9 mouse cellular contexts compared by ENCODE assay signal in genomic region chr13:60226251-60226836, GRCm38 (mm10). TPM values are rescaled to one million over a fixed set of nuclear protein-coding genes. Genes with fewer than 3 reads are reported as not detected.
A peak's percentile ranks its signal among the peaks of the same experiment; 100 is the strongest.
DNase-seq lines count a peak whose midpoint lies in the region; ATAC-seq lines count a peak whose summit lies in the region.
"Had no signal": no experiment of that assay in that cellular context is flagged by ENCODE, and none has a peak within 500 bp of the region (broad histone marks: within the 10 kb centered on the region; RNA-seq: fewer than 3 reads in every experiment).

No protein-coding gene starts in this region.

- H3K4me2 ChIP-seq in liver, embryonic 12.5 days, result no peak overlapping the region
- H3K4me2 ChIP-seq in embryonic facial prominence, embryonic 13.5 days, result peak overlapping the region; percentile 42
- H3K4me2 ChIP-seq in hindbrain, embryonic 16.5 days (ENCODE audit: low read length), result 0 out of 2 replicates have a peak overlapping the region, but pooled peaks have one; percentile 15
- H3K4me2 ChIP-seq: liver, embryonic 15.5 days had no signal

- no peak for ATAC-seq in liver, embryonic 12.5 days
- ATAC-seq in embryonic facial prominence, embryonic 13.5 days (ENCODE audit: insufficient number of reproducible peaks, insufficient read depth, low FRiP score, low TSS enrichment, low read depth), result peak; percentile 82
- ATAC-seq in hindbrain, embryonic 16.5 days, result 0 out of 2 replicates have a peak, but pooled peaks have one; percentile 48
- no peak for ATAC-seq in inflammation-experienced regulatory T-cells, adult 6 months

- peak; percentile 22 for DNase-seq in liver
- peak; percentile 22 for DNase-seq in ovary, postnatal 10 days (ENCODE audit: low spot score)
- no peak for DNase-seq in frontal cortex, postnatal 25 days (ENCODE audit: low spot score in 2 of 2)
- no peak for DNase-seq in spleen, postnatal 4 days (ENCODE audit: low spot score in 2 of 2)

- H3K9ac ChIP-seq in liver, embryonic 12.5 days, result no peak overlapping the region
- 0 out of 2 replicates have a peak overlapping the region, but pooled peaks have one; percentile 21 for H3K9ac ChIP-seq in embryonic facial prominence, embryonic 13.5 days
- H3K9ac ChIP-seq in hindbrain, embryonic 16.5 days (ENCODE audit: low read depth, low read length), result no peak overlapping the region
- H3K9ac ChIP-seq: liver, embryonic 15.5 days had no signal

- H3K27me3 ChIP-seq in liver, embryonic 12.5 days (replicated peaks), result no peaks in the 10 kb centered on the region
- no peaks in the 10 kb centered on the region for H3K27me3 ChIP-seq in embryonic facial prominence, embryonic 13.5 days
- no peaks in the 10 kb centered on the region for H3K27me3 ChIP-seq in hindbrain, embryonic 16.5 days (replicated peaks; ENCODE audit: control insufficient read depth, insufficient read depth, low read length)
- H3K27me3 ChIP-seq: liver, embryonic 15.5 days had no signal

- no peaks in the 10 kb centered on the region for H3K4me1 ChIP-seq in liver, embryonic 12.5 days
- H3K4me1 ChIP-seq in embryonic facial prominence, embryonic 13.5 days, result peaks cover 47% of the 10 kb centered on the region
- peaks cover 5% of the 10 kb centered on the region for H3K4me1 ChIP-seq in hindbrain, embryonic 16.5 days (ENCODE audit: control insufficient read depth, insufficient read depth, low read depth, low read length)
- H3K4me1 ChIP-seq: liver, embryonic 15.5 days had no signal

- no peak overlapping the region for H3K4me3 ChIP-seq in liver, embryonic 12.5 days
- H3K4me3 ChIP-seq in embryonic facial prominence, embryonic 13.5 days, result peak overlapping the region; percentile 7; the same call in 1 of the 2 replicates
- H3K4me3 ChIP-seq in hindbrain, embryonic 16.5 days (ENCODE audit: low read length), result no peak overlapping the region
- H3K4me3 ChIP-seq: liver, embryonic 15.5 days had no signal

- no peak overlapping the region for H3K27ac ChIP-seq in liver, embryonic 12.5 days
- H3K27ac ChIP-seq in embryonic facial prominence, embryonic 13.5 days, result peak overlapping the region; percentile 96
- H3K27ac ChIP-seq in hindbrain, embryonic 16.5 days (ENCODE audit: low read depth, low read length), result no peak overlapping the region
- H3K27ac ChIP-seq: liver, embryonic 15.5 days had no signal

- 45% methylated on average over 9 of the region's 9 CpGs for WGBS in liver, embryonic 12.5 days (ENCODE audit: insufficient replicate concordance)
- WGBS in embryonic facial prominence, embryonic 13.5 days, result 5% methylated on average over 9 of the region's 9 CpGs
- 17% methylated on average over 9 of the region's 9 CpGs for WGBS in hindbrain, embryonic 16.5 days

- no peaks in the 10 kb centered on the region for H3K36me3 ChIP-seq in liver, embryonic 12.5 days
- no peaks in the 10 kb centered on the region for H3K36me3 ChIP-seq in embryonic facial prominence, embryonic 13.5 days
- no peaks in the 10 kb centered on the region for H3K36me3 ChIP-seq in hindbrain, embryonic 16.5 days (ENCODE audit: control insufficient read depth, insufficient read depth, low read length)
- H3K36me3 ChIP-seq: liver, embryonic 15.5 days had no signal

- no peaks in the 10 kb centered on the region for H3K9me3 ChIP-seq in liver, embryonic 12.5 days (replicated peaks)
- no peaks in the 10 kb centered on the region for H3K9me3 ChIP-seq in embryonic facial prominence, embryonic 13.5 days
- peaks cover 2% of the 10 kb centered on the region; the same call in 1 of the 2 replicates for H3K9me3 ChIP-seq in hindbrain, embryonic 16.5 days (ENCODE audit: control insufficient read depth, low read length)
- H3K9me3 ChIP-seq: liver, embryonic 15.5 days had no signal

RNA-seq across cellular contexts. Expression of gene Gas1, which starts 49.2 kb away (rescaled TPM):
- 11.9 and 16.3 TPM in 2 replicates for polyA plus RNA-seq in liver, embryonic 12.5 days (2016; fragmentation: Nextera tagmentation; extraction: Ambion mirVana)
- polyA plus RNA-seq in embryonic facial prominence, embryonic 13.5 days (2015; fragmentation: Nextera tagmentation; extraction: Ambion mirVana), result 188 and 209 TPM in 2 replicates
- polyA plus RNA-seq in hindbrain, embryonic 16.5 days (2015; fragmentation: Nextera tagmentation; extraction: Ambion mirVana), result 11.7 and 14.6 TPM in 2 replicates
- polyA plus RNA-seq in inflammation-experienced regulatory T-cells, adult 6 months (2017; shearing (Covaris generic)), result not detected

Comparison
In these comparisons a context has a peak if more than half of its experiments do, and no peak if none do; other contexts are left out.
1. DNase-seq: peak in liver (single experiment) and ovary, postnatal 10 days (single experiment); none in frontal cortex, postnatal 25 days (0 of 2) and spleen, postnatal 4 days (0 of 2).
2. ATAC-seq: peak in embryonic facial prominence, embryonic 13.5 days (single experiment) and hindbrain, embryonic 16.5 days (single experiment); none in liver, embryonic 12.5 days (single experiment) and inflammation-experienced regulatory T-cells, adult 6 months (single experiment).
3. RNA of gene Gas1, which starts 49.2 kb away (polyA plus RNA-seq): 188 to 209 TPM in embryonic facial prominence, embryonic 13.5 days; 11.9 to 16.3 TPM in liver, embryonic 12.5 days, 11.7 to 14.6 TPM in hindbrain, embryonic 16.5 days and not detected in inflammation-experienced regulatory T-cells, adult 6 months; every median in the first group is over 10 times any median in the second.